ENCODE assay signal across 9 mouse cellular contexts in the genomic region with DNA sequence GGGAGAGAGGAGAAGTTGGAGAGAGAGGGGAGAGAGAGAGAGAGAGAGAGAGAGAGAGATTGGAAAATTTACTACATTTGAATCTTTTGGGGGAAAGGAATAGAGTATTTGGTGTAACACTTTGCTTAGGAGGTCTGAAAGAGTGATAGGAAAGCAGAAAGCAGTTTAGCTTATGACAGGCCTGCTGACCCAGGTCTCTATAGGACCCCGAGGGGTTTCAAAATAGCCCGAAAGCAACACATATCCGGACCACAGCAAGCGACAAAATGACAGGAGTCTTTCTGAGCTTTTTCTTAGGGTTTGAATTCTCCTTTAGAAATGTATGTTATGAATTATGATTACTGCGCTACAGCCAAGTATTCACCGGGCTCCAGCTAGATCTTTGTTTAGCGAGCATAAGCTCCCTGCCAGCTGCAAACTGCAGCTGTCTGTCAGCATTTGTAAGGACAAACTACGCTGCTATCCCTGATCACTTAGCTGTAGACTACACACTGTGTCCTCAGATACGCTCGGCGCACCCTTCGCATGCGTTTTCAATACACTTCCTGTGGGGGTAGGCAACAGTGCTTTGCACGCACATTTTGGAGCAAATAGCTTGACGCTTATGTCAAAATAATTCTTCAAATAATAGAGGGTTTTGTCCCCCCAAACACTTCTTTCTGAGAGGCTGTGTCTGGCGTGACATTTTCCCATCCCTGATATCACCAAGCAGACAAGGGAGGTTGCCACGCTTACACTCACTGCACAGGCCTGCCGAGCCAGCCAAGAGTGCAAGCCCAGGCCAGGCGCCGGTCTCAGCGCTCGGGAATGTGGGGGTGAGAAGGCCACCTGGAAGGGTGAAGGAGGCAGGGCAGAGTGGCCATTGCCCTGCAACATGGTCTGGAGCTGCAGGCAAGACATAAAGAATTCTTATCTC.
DNase-seq lines count a peak whose midpoint lies in the region; ATAC-seq and TF ChIP-seq lines count a peak whose summit lies in the region.
"Had no signal": no experiment of that assay in that cellular context is flagged by ENCODE, and none has a peak within 500 bp of the region (broad histone marks: within the 10 kb centered on the region; RNA-seq: fewer than 3 reads in every experiment).

No protein-coding gene starts in this region.

- no peaks in the 10 kb centered on the region for H3K9me3 ChIP-seq in intestine, embryonic 15.5 days
- no peaks in the 10 kb centered on the region for H3K9me3 ChIP-seq in limb, embryonic 11.5 days (ENCODE audit: control insufficient read depth, low read length)
- H3K9me3 ChIP-seq in midbrain, embryonic 15.5 days: no peaks in the 10 kb centered on the region
- H3K9me3 ChIP-seq: liver, embryonic 15.5 days had no signal

- H3K4me2 ChIP-seq in intestine, embryonic 15.5 days (replicated peaks): 0 out of 2 replicates have a peak overlapping the region, but pooled peaks have one; percentile 14
- no peak overlapping the region for H3K4me2 ChIP-seq in limb, embryonic 11.5 days (ENCODE audit: low read depth, severe bottlenecking)
- H3K4me2 ChIP-seq in midbrain, embryonic 15.5 days: peak overlapping the region; percentile 24
- H3K4me2 ChIP-seq: liver, embryonic 15.5 days had no signal

- H3K27me3 ChIP-seq in Patski: no peaks in the 10 kb centered on the region
- H3K27me3 ChIP-seq in intestine, embryonic 15.5 days (replicated peaks): no peaks in the 10 kb centered on the region
- H3K27me3 ChIP-seq in limb, embryonic 11.5 days (ENCODE audit: control insufficient read depth, insufficient read depth, low read length): no peaks in the 10 kb centered on the region
- H3K27me3 ChIP-seq in midbrain, embryonic 15.5 days (replicated peaks): no peaks in the 10 kb centered on the region
- H3K27me3 ChIP-seq: liver, embryonic 15.5 days had no signal

- H3K36me3 ChIP-seq in intestine, embryonic 15.5 days: no peaks in the 10 kb centered on the region
- H3K36me3 ChIP-seq in limb, embryonic 11.5 days (ENCODE audit: control insufficient read depth, insufficient read depth, low read length): no peaks in the 10 kb centered on the region
- H3K36me3 ChIP-seq in midbrain, embryonic 15.5 days (replicated peaks): no peaks in the 10 kb centered on the region
- H3K36me3 ChIP-seq: liver, embryonic 15.5 days had no signal

- POLR2A ChIA-PET in Patski (lab: Charles Lee): no interaction called here

- H3K4me3 ChIP-seq in brown adipose tissue, adult 24 weeks (ENCODE audit: insufficient read depth, low read depth, low read length): peak overlapping the region; percentile 12; the same call in 1 of the 2 replicates
- no peak overlapping the region for H3K4me3 ChIP-seq in intestine, embryonic 15.5 days (replicated peaks)
- H3K4me3 ChIP-seq in limb, embryonic 11.5 days (ENCODE audit: low read depth, low read length): no peak overlapping the region
- H3K4me3 ChIP-seq in midbrain, embryonic 15.5 days: no peak overlapping the region
- H3K4me3 ChIP-seq: liver, embryonic 15.5 days had no signal

- no peak for TF ChIP-seq CTCF in Patski (IDR thresholded peaks at IDR 0.05)

- 0 out of 2 replicates have a peak overlapping the region, but pooled peaks have one; percentile 5 for H3K27ac ChIP-seq in brown adipose tissue, adult 24 weeks (replicated peaks; ENCODE audit: low read depth, low read length)
- peak overlapping the region; percentile 74 for H3K27ac ChIP-seq in intestine, embryonic 15.5 days
- no peak overlapping the region for H3K27ac ChIP-seq in limb, embryonic 11.5 days (replicated peaks; ENCODE audit: low read depth, low read length)
- no peak overlapping the region for H3K27ac ChIP-seq in midbrain, embryonic 15.5 days
- H3K27ac ChIP-seq: liver, embryonic 15.5 days had no signal

- WGBS in intestine, embryonic 15.5 days: 38% methylated on average over 22 of the region's 22 CpGs
- WGBS in limb, embryonic 11.5 days: 64% methylated on average over 22 of the region's 22 CpGs
- 27% methylated on average over 22 of the region's 22 CpGs for WGBS in midbrain, embryonic 15.5 days

- CTCF ChIA-PET in Patski (lab: Charles Lee): interaction anchor here (1.0 kb wide), 1 partner anchor 13 kb away, joined by 4 read pairs; no protein-coding TSS in a partner anchor

- in situ Hi-C loops in Patski (cut with MboI; ENCODE audit: low pct_unique_long_range_greater_than_20kb): no loop called here

- peak; percentile 74 for ATAC-seq in Patski
- peak; percentile 84 for ATAC-seq in intestine, embryonic 15.5 days
- peak; percentile 76; the same call in 1 of the 2 replicates for ATAC-seq in limb, embryonic 11.5 days (ENCODE audit: insufficient number of reproducible peaks, low FRiP score, low TSS enrichment, low read depth)
- ATAC-seq in midbrain, embryonic 15.5 days (replicated peaks): peak; percentile 86
- no peak for ATAC-seq in megakaryocyte progenitor cell, adult 5-6 weeks (replicated peaks; ENCODE audit: poor library complexity)

- H3K9ac ChIP-seq in intestine, embryonic 15.5 days: no peak overlapping the region
- no peak overlapping the region for H3K9ac ChIP-seq in limb, embryonic 11.5 days (ENCODE audit: low read length)
- no peak overlapping the region for H3K9ac ChIP-seq in midbrain, embryonic 15.5 days
- H3K9ac ChIP-seq: liver, embryonic 15.5 days had no signal

- H3K4me1 ChIP-seq in brown adipose tissue, adult 24 weeks (ENCODE audit: control insufficient read depth, insufficient read depth, insufficient read length, low read length): no peaks in the 10 kb centered on the region
- peaks cover 8% of the 10 kb centered on the region; the same call in 1 of the 2 replicates for H3K4me1 ChIP-seq in intestine, embryonic 15.5 days (replicated peaks)
- H3K4me1 ChIP-seq in limb, embryonic 11.5 days (ENCODE audit: control insufficient read depth, insufficient read depth, low read length): peaks cover 4% of the 10 kb centered on the region; the same call in 1 of the 2 replicates
- peaks cover 13% of the 10 kb centered on the region for H3K4me1 ChIP-seq in midbrain, embryonic 15.5 days
- H3K4me1 ChIP-seq: liver, embryonic 15.5 days had no signal

- DNase-seq in Patski (ENCODE audit: low read depth, low spot score): no peak
- DNase-seq in gastrocnemius, postnatal 4 days (ENCODE audit: low spot score in 2 of 2): peak; percentile 57 to 69
- peak; percentile 61 for DNase-seq in limb, embryonic 11.5 days (ENCODE audit: low spot score)
- DNase-seq in urinary bladder, postnatal 4 days (ENCODE audit: low spot score in 2 of 2): peak; percentile 60 to 61

Comparison
In these comparisons a context has a peak if more than half of its experiments do, and no peak if none do; other contexts are left out.
1. H3K27ac ChIP-seq: peak in brown adipose tissue, adult 24 weeks (single experiment) and intestine, embryonic 15.5 days (single experiment); none in limb, embryonic 11.5 days (single experiment) and midbrain, embryonic 15.5 days (single experiment).